Mouse (Mus musculus): ENCODE measurements at regions not wholly inside any gene's neighbourhood (a gene's known extent, or its start where the extent isn't known, plus 50 kb on each side); places are given as distances from the start of the nearest gene placed in this dataset.

- 0 out of 2 replicates have a peak, but pooled peaks cover 8% of the 10 kb centered on the region for H3K27me3 ChIP-seq
- H3K9ac ChIP-seq: no peak overlapping the region
- ATAC-seq (ENCODE audit: low read depth) (no peak), DNase-seq (no peak)
- H3K4me3 ChIP-seq (replicated peaks): no peak overlapping the region
- no peaks in the 10 kb centered on the region for H3K4me1 ChIP-seq (replicated peaks)
- H3K4me2 ChIP-seq: no peak overlapping the region
- 59% methylated on average over 10 of the region's 10 CpGs for WGBS (ENCODE audit: insufficient replicate concordance)
- no peaks in the 10 kb centered on the region for H3K36me3 ChIP-seq
- H3K27ac ChIP-seq: no peak overlapping the region
- no peaks in the 10 kb centered on the region for H3K9me3 ChIP-seq (replicated peaks)
These were observed 239.0 kb downstream of the Mtx2 start for GRCm38 (mm10) chr2:75064406-75065115.

GRCm38 (mm10) chr2:75065304-75065703, 239.7 kb downstream of the Mtx2 start:
- 41% methylated on average over 2 of the region's 2 CpGs for WGBS (ENCODE audit: insufficient replicate concordance)
- H3K4me1 ChIP-seq (replicated peaks): no peaks in the 10 kb centered on the region
- no peaks in the 10 kb centered on the region for H3K9me3 ChIP-seq (replicated peaks)
- no peak overlapping the region for H3K4me2 ChIP-seq
- no peak overlapping the region for H3K27ac ChIP-seq
- H3K27me3 ChIP-seq: 0 out of 2 replicates have a peak, but pooled peaks cover 3% of the 10 kb centered on the region
- DNase-seq (no peak), ATAC-seq (ENCODE audit: low read depth) (no peak)
- no peaks in the 10 kb centered on the region for H3K36me3 ChIP-seq
- H3K4me3 ChIP-seq (replicated peaks): no peak overlapping the region
- no peak overlapping the region for H3K9ac ChIP-seq

GRCm38 (mm10) chr2:75069321-75069720, 243.7 kb downstream of the Mtx2 start:
- no peak overlapping the region for H3K9ac ChIP-seq
- no peaks in the 10 kb centered on the region for H3K4me1 ChIP-seq (replicated peaks)
- H3K36me3 ChIP-seq: no peaks in the 10 kb centered on the region
- DNase-seq: no peak
- ATAC-seq (ENCODE audit: low read depth): no peak
- H3K4me3 ChIP-seq (replicated peaks): no peak overlapping the region
- no peak overlapping the region for H3K4me2 ChIP-seq
- WGBS (ENCODE audit: insufficient replicate concordance): 43% methylated on average over 2 of the region's 2 CpGs
- no peaks in the 10 kb centered on the region for H3K27me3 ChIP-seq
- H3K27ac ChIP-seq: no peak overlapping the region
- H3K9me3 ChIP-seq (replicated peaks): no peaks in the 10 kb centered on the region

GRCm38 (mm10) chr2:75072021-75072420, 246.4 kb downstream of the Mtx2 start:
- DNase-seq (no peak), ATAC-seq (ENCODE audit: low read depth) (no peak)
- H3K9me3 ChIP-seq (replicated peaks): no peaks in the 10 kb centered on the region
- H3K27me3 ChIP-seq: no peaks in the 10 kb centered on the region
- H3K36me3 ChIP-seq: no peaks in the 10 kb centered on the region
- H3K4me1 ChIP-seq (replicated peaks): no peaks in the 10 kb centered on the region
- H3K4me3 ChIP-seq (replicated peaks): no peak overlapping the region
- WGBS (ENCODE audit: insufficient replicate concordance): 54% methylated on average over 3 of the region's 3 CpGs
- no peak overlapping the region for H3K9ac ChIP-seq
- no peak overlapping the region for H3K27ac ChIP-seq
- no peak overlapping the region for H3K4me2 ChIP-seq

GRCm38 (mm10) chr2:75072471-75072870, 246.9 kb downstream of the Mtx2 start:
- DNase-seq: no peak
- Histone ChIP-seq H3K9me3 (replicated peaks) (no peaks in the 10 kb centered on the region), H3K9ac (no peak overlapping the region), H3K27me3 (no peaks in the 10 kb centered on the region), H3K4me2 (no peak overlapping the region), H3K4me1 (replicated peaks) (no peaks in the 10 kb centered on the region), H3K27ac (no peak overlapping the region), H3K4me3 (replicated peaks) (no peak overlapping the region), H3K36me3 (no peaks in the 10 kb centered on the region)
- no peak for ATAC-seq (ENCODE audit: low read depth)
- WGBS (ENCODE audit: insufficient replicate concordance): 41% methylated on average over 8 of the region's 8 CpGs

GRCm38 (mm10) chr2:75073178-75073577, 247.6 kb downstream of the Mtx2 start:
- Histone ChIP-seq H3K36me3 (no peaks in the 10 kb centered on the region), H3K27ac (no peak overlapping the region), H3K9me3 (replicated peaks) (no peaks in the 10 kb centered on the region), H3K4me3 (replicated peaks) (no peak overlapping the region), H3K4me1 (replicated peaks) (no peaks in the 10 kb centered on the region), H3K9ac (no peak overlapping the region), H3K4me2 (no peak overlapping the region), H3K27me3 (no peaks in the 10 kb centered on the region)
- ATAC-seq (ENCODE audit: low read depth): no peak
- WGBS (ENCODE audit: insufficient replicate concordance): 52% methylated on average over 9 of the region's 9 CpGs
- no peak for DNase-seq

- 75% methylated on average over 12 of the region's 12 CpGs for whole genome bisulfite sequencing (ENCODE audit: insufficient replicate concordance)
- no peak overlapping the region for H3K4me3 ChIP-seq (replicated peaks)
- no peak overlapping the region for H3K27ac ChIP-seq
- no peak for DNase-seq
- no peaks in the 10 kb centered on the region for H3K36me3 ChIP-seq
- no peak for ATAC-seq (ENCODE audit: low read depth)
- H3K4me1 ChIP-seq (replicated peaks): no peaks in the 10 kb centered on the region
- H3K27me3 ChIP-seq: no peaks in the 10 kb centered on the region
- H3K9ac ChIP-seq: no peak overlapping the region
- no peak overlapping the region for H3K4me2 ChIP-seq
- no peaks in the 10 kb centered on the region for H3K9me3 ChIP-seq (replicated peaks)
These were observed 261.6 kb downstream of the Mtx2 start for GRCm38 (mm10) chr2:75087164-75087563.

- no peaks in the 10 kb centered on the region for H3K27me3 ChIP-seq
- H3K9me3 ChIP-seq (replicated peaks): no peaks in the 10 kb centered on the region
- DNase-seq (no peak), ATAC-seq (ENCODE audit: low read depth) (no peak)
- no peak overlapping the region for H3K9ac ChIP-seq
- H3K36me3 ChIP-seq: no peaks in the 10 kb centered on the region
- whole genome bisulfite sequencing (ENCODE audit: insufficient replicate concordance): 54% methylated on average over 8 of the region's 8 CpGs
- 0 out of 2 replicates have a peak overlapping the region, but pooled peaks have one; percentile 4 for H3K4me2 ChIP-seq
- H3K27ac ChIP-seq: no peak overlapping the region
- H3K4me3 ChIP-seq (replicated peaks): no peak overlapping the region
- H3K4me1 ChIP-seq (replicated peaks): no peaks in the 10 kb centered on the region
These were observed 263.6 kb downstream of the Mtx2 start for GRCm38 (mm10) chr2:75089186-75089585.

GRCm38 (mm10) chr2:75089616-75090015, 264.0 kb downstream of the Mtx2 start:
- no peaks in the 10 kb centered on the region for H3K9me3 ChIP-seq (replicated peaks)
- H3K36me3 ChIP-seq: no peaks in the 10 kb centered on the region
- H3K27me3 ChIP-seq: no peaks in the 10 kb centered on the region
- no peak for ATAC-seq (ENCODE audit: low read depth)
- no peak for DNase-seq
- no peak overlapping the region for H3K9ac ChIP-seq
- no peaks in the 10 kb centered on the region for H3K4me1 ChIP-seq (replicated peaks)
- H3K4me3 ChIP-seq (replicated peaks): no peak overlapping the region
- H3K27ac ChIP-seq: no peak overlapping the region
- 0 out of 2 replicates have a peak overlapping the region, but pooled peaks have one; percentile 4 for H3K4me2 ChIP-seq
- WGBS (ENCODE audit: insufficient replicate concordance): 42% methylated on average over 6 of the region's 6 CpGs

- DNase-seq: no peak
- no peak overlapping the region for H3K27ac ChIP-seq
- no peak overlapping the region for H3K4me2 ChIP-seq
- H3K36me3 ChIP-seq: no peaks in the 10 kb centered on the region
- H3K9ac ChIP-seq: no peak overlapping the region
- no peak for ATAC-seq (ENCODE audit: low read depth)
- no peaks in the 10 kb centered on the region for H3K9me3 ChIP-seq (replicated peaks)
- WGBS (ENCODE audit: insufficient replicate concordance): 73% methylated on average over 16 of the region's 16 CpGs
- no peaks in the 10 kb centered on the region for H3K27me3 ChIP-seq
- no peaks in the 10 kb centered on the region for H3K4me1 ChIP-seq (replicated peaks)
- no peak overlapping the region for H3K4me3 ChIP-seq (replicated peaks)
These were observed 264.8 kb downstream of the Mtx2 start for GRCm38 (mm10) chr2:75090439-75090838.

GRCm38 (mm10) chr2:75101501-75101900, 275.9 kb downstream of the Mtx2 start:
- Histone ChIP-seq H3K9me3 (replicated peaks) (no peaks in the 10 kb centered on the region), H3K27me3 (no peaks in the 10 kb centered on the region), H3K9ac (no peak overlapping the region), H3K4me1 (replicated peaks) (no peaks in the 10 kb centered on the region), H3K4me2 (no peak overlapping the region), H3K4me3 (replicated peaks) (no peak overlapping the region), H3K36me3 (no peaks in the 10 kb centered on the region), H3K27ac (no peak overlapping the region)
- WGBS (ENCODE audit: insufficient replicate concordance): 33% methylated on average over 11 of the region's 11 CpGs
- DNase-seq: no peak
- ATAC-seq (ENCODE audit: low read depth): no peak

- no peaks in the 10 kb centered on the region for H3K27me3 ChIP-seq
- no peaks in the 10 kb centered on the region for H3K36me3 ChIP-seq
- H3K9me3 ChIP-seq (replicated peaks): no peaks in the 10 kb centered on the region
- H3K4me3 ChIP-seq (replicated peaks): no peak overlapping the region
- H3K9ac ChIP-seq: no peak overlapping the region
- H3K27ac ChIP-seq: no peak overlapping the region
- no peak for ATAC-seq (ENCODE audit: low read depth)
- H3K4me2 ChIP-seq: no peak overlapping the region
- WGBS (ENCODE audit: insufficient replicate concordance): 66% methylated on average over 9 of the region's 9 CpGs
- no peaks in the 10 kb centered on the region for H3K4me1 ChIP-seq (replicated peaks)
- no peak for DNase-seq
These were observed 287.1 kb downstream of the Mtx2 start for GRCm38 (mm10) chr2:75112751-75113150.

All from liver, embryonic 13.5 days (tissue).